Mouse (Mus musculus) adrenal gland, adult (tissue): ENCODE results near the gene Pet100.

ENCODE experiments used
- DNase-seq, 2 experiments: peaks; one replicate each; pipeline ENCODE4 v3.0.0; 2022 to 2023; ENCODE audit warnings: low spot score in 1 of 2; ENCODE audit not compliant: inconsistent age in 2 of 2

Pet100 gene

GRCm38 (mm10) chr8:3674671-3675070 is 53.3 kb downstream of the Pet100 start:
- no peak for DNase-seq
